Mouse (Mus musculus): Measurements from ENCODE around the gene Timm17a. TPM values are rescaled to one million over a fixed set of nuclear protein-coding genes. Genes with fewer than 3 reads are reported as not detected.

Timm17a gene
- polyA plus RNA-seq, 1 experiment from 2014 or later = 179 TPM

Other genes with a start within 250 kb of the Timm17a start
- 0.15 and 0.30 TPM in 2 replicates for gene Lgr6, start 208.5 kb downstream of the Timm17a start, polyA plus RNA-seq (2015; fragmentation: Nextera tagmentation; extraction: Ambion mirVana)
- gene Ptpn7, start 181.1 kb downstream of the Timm17a start, polyA plus RNA-seq (2015; fragmentation: Nextera tagmentation; extraction: Ambion mirVana) = 0.34 and 0.53 TPM in 2 replicates
- 161 and 162 TPM in 2 replicates for gene Arl8a, start 167.0 kb downstream of the Timm17a start, polyA plus RNA-seq (2015; fragmentation: Nextera tagmentation; extraction: Ambion mirVana)
- gene Gpr37l1, start 146.1 kb downstream of the Timm17a start, polyA plus RNA-seq (2015; fragmentation: Nextera tagmentation; extraction: Ambion mirVana) = not detected in 2 replicates
- gene Elf3, start 55.2 kb downstream of the Timm17a start, polyA plus RNA-seq (2015; fragmentation: Nextera tagmentation; extraction: Ambion mirVana) = 0.22 and 0.34 TPM in 2 replicates
- 86.2 and 90.3 TPM in 2 replicates for gene Rnpep, start 29.7 kb downstream of the Timm17a start, polyA plus RNA-seq (2015; fragmentation: Nextera tagmentation; extraction: Ambion mirVana)
- 0.22 and 0.30 TPM in 2 replicates for gene Lmod1, start 11.0 kb upstream of the Timm17a start, polyA plus RNA-seq (2015; fragmentation: Nextera tagmentation; extraction: Ambion mirVana)
- 70.0 and 84.4 TPM in 2 replicates for gene Shisa4, start 61.5 kb upstream of the Timm17a start, polyA plus RNA-seq (2015; fragmentation: Nextera tagmentation; extraction: Ambion mirVana)
- 149 and 167 TPM in 2 replicates for gene Ipo9, start 116.7 kb upstream of the Timm17a start, polyA plus RNA-seq (2015; fragmentation: Nextera tagmentation; extraction: Ambion mirVana)

Data from forebrain, embryonic 13.5 days (tissue).